Mouse (Mus musculus) heart, adult 18-20 months (tissue): ENCODE measurements around the gene Alad. TPM values are rescaled to one million over a fixed set of nuclear protein-coding genes. Genes with fewer than 3 reads are reported as not detected.
"Not testable (repeated sequence)": the region's sequence is repeated elsewhere in the genome, so short reads cannot be mapped to it uniquely, and the experiment has no call there.

Experiments
- DNase-seq, 2 experiments: peaks; one replicate each; pipeline ENCODE4 v3.0.0; 2021 to 2022; ENCODE audit warnings: mixed read lengths in 1 of 2
- total RNA-seq, 2 experiments: library from RNA; stranded (reverse); gene quantifications; 2 replicates each; pipeline ENCODE4 v1.2.3; 2021

The Alad gene
- total RNA-seq, 2 experiments from 2014 or later: 75.4 to 87.1 TPM

- DNase-seq: no peak
These were observed 33.5 kb downstream of the Alad start for GRCm38 (mm10) chr4:62486162-62486696.

- DNase-seq: no peak
These were observed 34.1 kb downstream of the Alad start for GRCm38 (mm10) chr4:62485450-62486161.

GRCm38 (mm10) chr4:62484928-62485327 lies 34.8 kb downstream of the Alad start:
- no peak for DNase-seq

GRCm38 (mm10) chr4:62480709-62481605 lies 38.8 kb downstream of the Alad start:
- DNase-seq: peak in 1 of 2 experiments; percentile 29

GRCm38 (mm10) chr4:62479937-62480708 lies 39.6 kb downstream of the Alad start, which contains the start of gene Bspry:
Gene Bspry, plus strand, starts transcription at chr4:62480053.
- DNase-seq: peak in 1 of 2 experiments; percentile 21

- not testable (repeated sequence) for DNase-seq
These were observed 40.2 kb downstream of the Alad start for GRCm38 (mm10) chr4:62479593-62479936.

- DNase-seq: no peak
These were observed 42.0 kb downstream of the Alad start for GRCm38 (mm10) chr4:62477542-62478244.

GRCm38 (mm10) chr4:62475793-62476192 lies 43.9 kb downstream of the Alad start:
- DNase-seq: no peak

GRCm38 (mm10) chr4:62475131-62475530 lies 44.6 kb downstream of the Alad start:
- DNase-seq: no peak

GRCm38 (mm10) chr4:62472071-62472470 lies 47.6 kb downstream of the Alad start:
- DNase-seq: no peak

GRCm38 (mm10) chr4:62470598-62471051 lies 49.1 kb downstream of the Alad start, which contains the start of gene Wdr31:
Gene Wdr31, minus strand, starts transcription at chr4:62470896.
- peak; percentile 62 to 82 for DNase-seq

GRCm38 (mm10) chr4:62468158-62468557 lies 51.6 kb downstream of the Alad start:
- DNase-seq: no peak

GRCm38 (mm10) chr4:62463124-62463523 lies 56.6 kb downstream of the Alad start:
- DNase-seq: no peak

GRCm38 (mm10) chr4:62460348-62460747 lies 59.4 kb downstream of the Alad start:
- DNase-seq: no peak

Other genes with a start within 250 kb of the Alad start
- 10 to 100 TPM; 16.4 to 17.7 TPM for gene Fkbp15, start 159.4 kb downstream of the Alad start, total RNA-seq
- gene Slc31a1, start 159.2 kb downstream of the Alad start, total RNA-seq: 10 to 100 TPM; 17.3 to 18.7 TPM
- 10 to 100 TPM; 46.9 to 49.1 TPM for gene Cdc26, start 111.3 kb downstream of the Alad start, total RNA-seq
- gene Prpf4, start 111.1 kb downstream of the Alad start, total RNA-seq: 10 to 100 TPM; 10.4 to 10.9 TPM
- not detected for gene Rnf183, start 84.7 kb downstream of the Alad start, total RNA-seq
- under 1 TPM; 0.30 to 0.59 TPM for gene Wdr31, start 49.0 kb downstream of the Alad start, total RNA-seq
- under 1 TPM in 1 of 2 experiments, not detected in 1; 0.23 TPM for gene Bspry, start 39.9 kb downstream of the Alad start, total RNA-seq
- gene Hdhd3, start 16.5 kb downstream of the Alad start, total RNA-seq: 1 to 10 TPM; 3.4 to 4.0 TPM
- gene Pole3, start 5.2 kb upstream of the Alad start, total RNA-seq: 10 to 100 TPM; 17.7 to 19.5 TPM
- not detected for gene 4933430I17Rik, start 5.5 kb upstream of the Alad start, total RNA-seq
- gene Rgs3, start 39.9 kb upstream of the Alad start, total RNA-seq: 10 to 100 TPM; 21.5 to 25.9 TPM